Mouse (Mus musculus): ENCODE data around the gene Fry. TPM values are rescaled to one million over a fixed set of nuclear protein-coding genes. Genes with fewer than 3 reads are reported as not detected.

Gene Fry
- polyA plus RNA-seq, 1 experiment from 2014 or later = 8.5 TPM

GRCm38 (mm10) chr5:150137772-150138451 lies 19.5 kb downstream of the Fry start:
- TF ChIP-seq CTCF (IDR thresholded peaks at IDR 0.05; ENCODE audit: low read depth) = peak; percentile 38; the same call in 1 of the 2 replicates
- no peak for DNase-seq (ENCODE audit: low spot score)
- Histone ChIP-seq H3K9me3 (replicated peaks; ENCODE audit: low read length) (no peaks in the 10 kb centered on the region), H3K4me3 (replicated peaks; ENCODE audit: low read depth, low read length) (no peak overlapping the region), H3K36me3 (ENCODE audit: insufficient read depth, low read length) (no peaks in the 10 kb centered on the region), H3K9ac (ENCODE audit: low read depth, low read length) (no peak overlapping the region), H3K27me3 (ENCODE audit: insufficient read depth, low read length) (no peaks in the 10 kb centered on the region), H3K27ac (no peak overlapping the region), H3K4me1 (replicated peaks; ENCODE audit: insufficient read depth, low read length) (no peaks in the 10 kb centered on the region), H3K4me2 (ENCODE audit: low read length) (no peak overlapping the region)
- 89% methylated on average over 9 of the region's 9 CpGs for WGBS
- ATAC-seq (replicated peaks; ENCODE audit: low FRiP score, low read depth) = no peak

GRCm38 (mm10) chr5:150140513-150140912 lies 22.1 kb downstream of the Fry start:
- DNase-seq (ENCODE audit: low spot score) = no peak
- ATAC-seq (replicated peaks; ENCODE audit: low FRiP score, low read depth) = no peak
- Histone ChIP-seq H3K27ac (no peak overlapping the region), H3K9me3 (replicated peaks; ENCODE audit: low read length) (no peaks in the 10 kb centered on the region), H3K36me3 (ENCODE audit: insufficient read depth, low read length) (no peaks in the 10 kb centered on the region), H3K4me3 (replicated peaks; ENCODE audit: low read depth, low read length) (no peak overlapping the region), H3K4me2 (ENCODE audit: low read length) (no peak overlapping the region), H3K4me1 (replicated peaks; ENCODE audit: insufficient read depth, low read length) (no peaks in the 10 kb centered on the region), H3K9ac (ENCODE audit: low read depth, low read length) (no peak overlapping the region), H3K27me3 (ENCODE audit: insufficient read depth, low read length) (no peaks in the 10 kb centered on the region)
- WGBS = 58% methylated on average over 2 of the region's 2 CpGs
- TF ChIP-seq CTCF (IDR thresholded peaks at IDR 0.05; ENCODE audit: low read depth) = no peak

- ATAC-seq (replicated peaks; ENCODE audit: low FRiP score, low read depth) = no peak
- no peak overlapping the region for H3K4me2 ChIP-seq (ENCODE audit: low read length)
- WGBS = 85% methylated on average over 3 of the region's 3 CpGs
- H3K9me3 ChIP-seq (replicated peaks; ENCODE audit: low read length) = no peaks in the 10 kb centered on the region
- H3K4me3 ChIP-seq (replicated peaks; ENCODE audit: low read depth, low read length) = no peak overlapping the region
- no peaks in the 10 kb centered on the region for H3K36me3 ChIP-seq (ENCODE audit: insufficient read depth, low read length)
- H3K4me1 ChIP-seq (replicated peaks; ENCODE audit: insufficient read depth, low read length) = no peaks in the 10 kb centered on the region
- H3K27ac ChIP-seq = no peak overlapping the region
- no peak for DNase-seq (ENCODE audit: low spot score)
- TF ChIP-seq CTCF (IDR thresholded peaks at IDR 0.05; ENCODE audit: low read depth) = 0 out of 2 replicates have a peak, but pooled peaks have one; percentile 17
- H3K27me3 ChIP-seq (ENCODE audit: insufficient read depth, low read length) = no peaks in the 10 kb centered on the region
- no peak overlapping the region for H3K9ac ChIP-seq (ENCODE audit: low read depth, low read length)
Observed at GRCm38 (mm10) chr5:150145967-150146366, 27.5 kb downstream of the Fry start.

GRCm38 (mm10) chr5:150146612-150147011 lies 28.2 kb downstream of the Fry start:
- Histone ChIP-seq H3K9ac (ENCODE audit: low read depth, low read length) (no peak overlapping the region), H3K27me3 (ENCODE audit: insufficient read depth, low read length) (no peaks in the 10 kb centered on the region), H3K4me1 (replicated peaks; ENCODE audit: insufficient read depth, low read length) (no peaks in the 10 kb centered on the region), H3K27ac (no peak overlapping the region), H3K9me3 (replicated peaks; ENCODE audit: low read length) (no peaks in the 10 kb centered on the region), H3K36me3 (ENCODE audit: insufficient read depth, low read length) (no peaks in the 10 kb centered on the region), H3K4me2 (ENCODE audit: low read length) (no peak overlapping the region), H3K4me3 (replicated peaks; ENCODE audit: low read depth, low read length) (no peak overlapping the region)
- WGBS = 90% methylated on average over 4 of the region's 4 CpGs
- ATAC-seq (replicated peaks; ENCODE audit: low FRiP score, low read depth) = no peak
- no peak for DNase-seq (ENCODE audit: low spot score)
- TF ChIP-seq CTCF (IDR thresholded peaks at IDR 0.05; ENCODE audit: low read depth) = no peak

GRCm38 (mm10) chr5:150149725-150150124 lies 31.3 kb downstream of the Fry start:
- H3K9me3 ChIP-seq (replicated peaks; ENCODE audit: low read length) = no peaks in the 10 kb centered on the region
- no peak overlapping the region for H3K9ac ChIP-seq (ENCODE audit: low read depth, low read length)
- TF ChIP-seq CTCF (IDR thresholded peaks at IDR 0.05; ENCODE audit: low read depth) = no peak
- no peaks in the 10 kb centered on the region for H3K36me3 ChIP-seq (ENCODE audit: insufficient read depth, low read length)
- WGBS = 70% methylated on average over 11 of the region's 11 CpGs
- ATAC-seq (replicated peaks; ENCODE audit: low FRiP score, low read depth) (no peak), DNase-seq (ENCODE audit: low spot score) (no peak)
- H3K4me3 ChIP-seq (replicated peaks; ENCODE audit: low read depth, low read length) = no peak overlapping the region
- H3K27me3 ChIP-seq (ENCODE audit: insufficient read depth, low read length) = no peaks in the 10 kb centered on the region
- no peak overlapping the region for H3K27ac ChIP-seq
- H3K4me2 ChIP-seq (ENCODE audit: low read length) = no peak overlapping the region
- peaks cover 4% of the 10 kb centered on the region; the same call in 1 of the 2 replicates for H3K4me1 ChIP-seq (replicated peaks; ENCODE audit: insufficient read depth, low read length)

GRCm38 (mm10) chr5:150150986-150151385 lies 32.5 kb downstream of the Fry start:
- Histone ChIP-seq H3K4me3 (replicated peaks; ENCODE audit: low read depth, low read length) (no peak overlapping the region), H3K27me3 (ENCODE audit: insufficient read depth, low read length) (no peaks in the 10 kb centered on the region), H3K4me1 (replicated peaks; ENCODE audit: insufficient read depth, low read length) (peaks cover 4% of the 10 kb centered on the region; the same call in 1 of the 2 replicates), H3K9ac (ENCODE audit: low read depth, low read length) (no peak overlapping the region), H3K36me3 (ENCODE audit: insufficient read depth, low read length) (no peaks in the 10 kb centered on the region), H3K27ac (no peak overlapping the region), H3K9me3 (replicated peaks; ENCODE audit: low read length) (no peaks in the 10 kb centered on the region), H3K4me2 (ENCODE audit: low read length) (no peak overlapping the region)
- no peak for ATAC-seq (replicated peaks; ENCODE audit: low FRiP score, low read depth)
- no peak for TF ChIP-seq CTCF (IDR thresholded peaks at IDR 0.05; ENCODE audit: low read depth)
- 82% methylated on average over 4 of the region's 4 CpGs for WGBS
- DNase-seq (ENCODE audit: low spot score) = no peak
